Mouse (Mus musculus) thymus, adult 2 months (tissue): Measurements from ENCODE around the gene Syn1. TPM values are rescaled to one million over a fixed set of nuclear protein-coding genes. Genes with fewer than 3 reads are reported as not detected.

Source experiments
- DNase-seq: peaks from one replicate; pipeline ENCODE4 v3.0.0; 2021
- H3K27ac ChIP-seq: fragments of 200-500 bp; 2 replicates; pipeline ENCODE4 v1.5.1; 2012; ENCODE audit warnings: low read length, control low read depth; ENCODE audit not compliant: control insufficient read depth, insufficient read depth
- H3K27me3 ChIP-seq: fragments of 200-500 bp; 2 replicates; pipeline ENCODE4 v1.6.1; 2012; ENCODE audit warnings: mild to moderate bottlenecking, low read length, moderate library complexity, mixed read lengths; ENCODE audit not compliant: control insufficient read depth, insufficient read depth
- H3K36me3 ChIP-seq: fragments of 200-500 bp; 2 replicates; pipeline ENCODE4 v1.6.1; 2012; ENCODE audit warnings: mild to moderate bottlenecking, low read length, moderate library complexity; ENCODE audit not compliant: control insufficient read depth, insufficient read depth
- H3K4me1 ChIP-seq: fragments of 200-500 bp; replicated peaks from 2 replicates; pipeline ENCODE4 v1.6.1; 2012; ENCODE audit warnings: low read length; ENCODE audit not compliant: control insufficient read depth, insufficient read depth
- H3K4me3 ChIP-seq: fragments of 200-500 bp; 2 replicates; pipeline ENCODE4 v1.5.1; 2012; ENCODE audit warnings: mild to moderate bottlenecking, low read length, control low read depth, moderate library complexity; ENCODE audit not compliant: control insufficient read depth, insufficient read depth
- CTCF ChIP-seq: fragments of 200-500 bp; IDR thresholded peaks from 2 replicates; pipeline ENCODE4 v1.5.1; 2012; ENCODE audit warnings: mild to moderate bottlenecking, control low read depth, low read length, moderate library complexity, borderline replicate concordance; ENCODE audit not compliant: control insufficient read depth, poor library complexity, insufficient read depth; ENCODE audit errors: extremely low read depth
- POLR2A ChIP-seq: fragments of 200-500 bp; IDR thresholded peaks from 2 replicates; pipeline ENCODE4 v1.6.1; 2012; ENCODE audit warnings: mild to moderate bottlenecking, low read length, control low read depth, moderate library complexity; ENCODE audit not compliant: control insufficient read depth, poor library complexity, insufficient read depth; ENCODE audit errors: extremely low read depth
- WGBS: fragments of 180-500 bp; shearing (Covaris S2); methylation state at CpG from one replicate; pipeline ENCODE4 v1.1.7; 2018; 5-methylcytosine and 5-hydroxymethylcytosine counted together
- polyA plus RNA-seq: library from polyadenylated mRNA; depleted of rRNA; stranded (reverse); fragments of >200 nt; gene quantifications from 2 replicates; pipeline ENCODE4 v1.2.3, GENCODE M21; 2012

Syn1 gene
- polyA plus RNA-seq, 1 experiment, result 0.67 TPM

- WGBS, result 60% methylated on average over 3 of the region's 3 CpGs
Measured at GRCm38 (mm10) chrX:20910074-20910473, 10.7 kb downstream of the Syn1 start.

DNA sequence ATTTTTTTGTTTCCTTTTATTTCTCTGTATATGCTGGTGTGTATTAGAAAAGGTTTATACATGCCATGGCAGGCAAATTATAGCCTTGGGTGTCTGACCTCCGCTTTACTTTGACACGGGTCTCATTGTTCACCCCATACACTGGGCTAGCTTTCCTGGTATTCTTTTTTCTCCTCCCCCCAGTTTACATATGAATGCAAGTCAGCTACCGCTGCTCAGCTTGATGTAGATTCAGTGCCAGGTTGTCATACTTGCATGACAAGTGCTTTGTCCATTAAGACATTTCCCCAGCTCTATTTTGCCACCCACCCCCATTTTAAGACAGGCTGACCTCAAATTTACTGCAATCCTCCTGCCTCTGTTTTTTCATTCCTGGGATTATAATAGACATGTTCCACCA is 45.6 kb downstream of the Syn1 start:
- TF ChIP-seq CTCF (no peak), POLR2A (no peak)
- H3K27ac ChIP-seq, result no peak overlapping the region
- H3K36me3 ChIP-seq, result no peaks in the 10 kb centered on the region
- no peak for DNase-seq
- WGBS, result 82% methylated on average over 3 of the region's 3 CpGs
- no peaks in the 10 kb centered on the region for H3K4me1 ChIP-seq
- no peak overlapping the region for H3K4me3 ChIP-seq
- H3K27me3 ChIP-seq, result no peaks in the 10 kb centered on the region

More at GRCm38 (mm10) chrX:20910074-20910473, 10.7 kb downstream of the Syn1 start:
- Histone ChIP-seq H3K4me1 (no peaks in the 10 kb centered on the region), H3K27ac (no peak overlapping the region), H3K36me3 (no peaks in the 10 kb centered on the region), H3K27me3 (no peaks in the 10 kb centered on the region), H3K4me3 (no peak overlapping the region)
- DNase-seq, result no peak
- TF ChIP-seq CTCF, result no peak
- no peak for TF ChIP-seq POLR2A

DNA sequence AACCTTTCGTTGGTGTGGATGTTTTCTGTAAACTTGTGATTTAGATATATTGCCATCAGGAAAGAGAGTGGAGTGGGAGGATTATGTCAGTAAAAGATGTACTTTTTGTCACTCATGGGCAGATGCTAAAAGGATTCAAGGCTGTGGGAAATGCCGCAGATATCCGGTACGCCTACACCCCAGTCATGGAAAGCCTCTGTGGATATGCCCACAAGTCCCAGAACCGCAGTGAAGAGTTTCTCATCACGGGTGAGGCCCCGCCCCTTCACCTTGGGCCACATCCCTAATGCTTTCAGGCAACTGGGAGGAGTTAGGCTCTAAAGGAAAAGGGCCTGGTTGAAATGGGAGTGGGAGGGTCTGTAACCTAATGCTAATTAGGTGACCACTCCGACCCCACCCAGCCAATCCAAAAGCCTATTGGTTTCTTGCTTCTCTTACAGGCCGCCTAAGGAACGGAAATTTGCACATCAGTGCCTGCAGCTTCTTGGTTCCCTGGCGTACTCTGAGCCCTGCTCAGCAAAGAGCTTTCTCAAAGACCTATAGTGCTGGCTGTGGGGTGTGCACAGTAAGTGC is 47.8 kb downstream of the Syn1 start:
- DNase-seq, result no peak
- no peak for TF ChIP-seq CTCF
- TF ChIP-seq POLR2A, result no peak
- no peaks in the 10 kb centered on the region for H3K36me3 ChIP-seq
- 56% methylated on average over 10 of the region's 11 CpGs for WGBS
- no peak overlapping the region for H3K4me3 ChIP-seq
- no peaks in the 10 kb centered on the region for H3K4me1 ChIP-seq
- H3K27me3 ChIP-seq, result no peaks in the 10 kb centered on the region
- H3K27ac ChIP-seq, result no peak overlapping the region

GRCm38 (mm10) chrX:20869962-20870513 is 50.8 kb downstream of the Syn1 start, which contains the start of gene Timp1:
Gene Timp1 (plus strand): TSS chrX:20870166.
- H3K4me1 ChIP-seq, result no peaks in the 10 kb centered on the region
- no peaks in the 10 kb centered on the region for H3K36me3 ChIP-seq
- no peak within 1 kb of the TSS for H3K27ac ChIP-seq
- no peak for DNase-seq
- H3K4me3 ChIP-seq, result no peak within 1 kb of the TSS
- TF ChIP-seq CTCF (no peak), POLR2A (no peak)
- 20% methylated on average over 18 of the region's 18 CpGs for WGBS
- no peaks in the 10 kb centered on the region for H3K27me3 ChIP-seq

- TF ChIP-seq CTCF (no peak), POLR2A (no peak)
- Histone ChIP-seq H3K4me1 (no peaks in the 10 kb centered on the region), H3K4me3 (no peak overlapping the region), H3K27me3 (no peaks in the 10 kb centered on the region), H3K36me3 (no peaks in the 10 kb centered on the region), H3K27ac (no peak overlapping the region)
- 90% methylated on average over 1 of the region's 1 CpGs for WGBS
- DNase-seq, result no peak
Measured at GRCm38 (mm10) chrX:20869203-20869602, 51.6 kb downstream of the Syn1 start.

GRCm38 (mm10) chrX:20868091-20868490 is 52.7 kb downstream of the Syn1 start:
- H3K4me3 ChIP-seq, result no peak overlapping the region
- H3K27me3 ChIP-seq, result no peaks in the 10 kb centered on the region
- H3K27ac ChIP-seq, result no peak overlapping the region
- WGBS, result 90% methylated on average over 4 of the region's 4 CpGs
- H3K36me3 ChIP-seq, result no peaks in the 10 kb centered on the region
- DNase-seq, result no peak
- H3K4me1 ChIP-seq, result peaks cover 7% of the 10 kb centered on the region
- TF ChIP-seq POLR2A (no peak), CTCF (no peak)
